Mouse (Mus musculus): ENCODE measurements around the gene Tmem160. TPM values are rescaled to one million over a fixed set of nuclear protein-coding genes. Genes with fewer than 3 reads are reported as not detected.

The Tmem160 gene
- total and polyA plus RNA-seq, 2 experiments from 2014 or later: 123 to 154 TPM

GRCm38 (mm10) chr7:16405516-16406351, 46.8 kb upstream of the Tmem160 start:
- no peaks in the 10 kb centered on the region for H3K36me3 ChIP-seq (replicated peaks; ENCODE audit: control insufficient read depth, insufficient read depth, low read length)
- ATAC-seq (ENCODE audit: insufficient read depth, low read depth) (peak; percentile 61), DNase-seq (ENCODE audit: low spot score) (peak; percentile 77)
- peak overlapping the region; percentile 38 for H3K4me2 ChIP-seq (ENCODE audit: low read depth, low read length)
- no peaks in the 10 kb centered on the region for H3K27me3 ChIP-seq (ENCODE audit: control insufficient read depth, insufficient read depth, low read length)
- no peaks in the 10 kb centered on the region for H3K9me3 ChIP-seq (replicated peaks; ENCODE audit: control insufficient read depth, low read length)
- peaks cover 32% of the 10 kb centered on the region for H3K4me1 ChIP-seq (ENCODE audit: control insufficient read depth, insufficient read depth)
- peak; percentile 17; the same call in 1 of the 2 replicates for TF ChIP-seq EP300 (IDR thresholded peaks at IDR 0.05; ENCODE audit: low read depth)
- no peak for TF ChIP-seq CTCF (IDR thresholded peaks at IDR 0.05; ENCODE audit: low read depth)
- H3K4me3 ChIP-seq (ENCODE audit: low read depth, low read length): no peak overlapping the region
- 15% methylated on average over 11 of the region's 11 CpGs for WGBS
- H3K27ac ChIP-seq (ENCODE audit: low read depth): peak overlapping the region; percentile 96
- no peak overlapping the region; the same call in 1 of the 2 replicates for H3K9ac ChIP-seq (replicated peaks; ENCODE audit: low read depth, low read length)

DNA sequence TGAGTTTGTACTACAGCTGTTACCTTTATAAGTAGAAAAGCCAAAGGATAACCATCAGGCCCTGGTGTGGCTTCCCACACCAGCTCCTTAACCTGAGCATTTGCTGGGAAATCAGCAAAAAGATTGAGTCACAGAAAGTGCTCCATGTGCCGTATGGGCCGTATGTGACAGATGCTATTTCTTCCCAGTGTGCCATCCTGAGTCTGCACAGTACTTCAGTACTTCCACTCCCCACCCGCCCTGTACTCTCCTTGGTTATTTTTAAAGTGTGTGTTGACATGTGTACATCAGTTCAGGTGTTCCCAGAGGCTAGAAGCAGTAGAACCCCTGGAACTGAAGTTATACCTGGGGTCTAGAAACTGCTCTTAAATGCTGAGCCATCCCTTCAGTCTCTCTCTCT, 45.6 kb upstream of the Tmem160 start:
- TF ChIP-seq EP300 (IDR thresholded peaks at IDR 0.05; ENCODE audit: low read depth): no peak
- TF ChIP-seq CTCF (IDR thresholded peaks at IDR 0.05; ENCODE audit: low read depth): no peak
- Histone ChIP-seq H3K9me3 (replicated peaks; ENCODE audit: control insufficient read depth, low read length) (no peaks in the 10 kb centered on the region), H3K9ac (replicated peaks; ENCODE audit: low read depth, low read length) (no peak overlapping the region), H3K4me2 (ENCODE audit: low read depth, low read length) (no peak overlapping the region), H3K4me3 (ENCODE audit: low read depth, low read length) (no peak overlapping the region), H3K4me1 (ENCODE audit: control insufficient read depth, insufficient read depth) (peaks cover 32% of the 10 kb centered on the region), H3K27me3 (ENCODE audit: control insufficient read depth, insufficient read depth, low read length) (no peaks in the 10 kb centered on the region), H3K27ac (ENCODE audit: low read depth) (no peak overlapping the region), H3K36me3 (replicated peaks; ENCODE audit: control insufficient read depth, insufficient read depth, low read length) (no peaks in the 10 kb centered on the region)
- DNase-seq (ENCODE audit: low spot score) (no peak), ATAC-seq (ENCODE audit: insufficient read depth, low read depth) (no peak)
- 71% methylated on average over 3 of the region's 3 CpGs for WGBS

DNA sequence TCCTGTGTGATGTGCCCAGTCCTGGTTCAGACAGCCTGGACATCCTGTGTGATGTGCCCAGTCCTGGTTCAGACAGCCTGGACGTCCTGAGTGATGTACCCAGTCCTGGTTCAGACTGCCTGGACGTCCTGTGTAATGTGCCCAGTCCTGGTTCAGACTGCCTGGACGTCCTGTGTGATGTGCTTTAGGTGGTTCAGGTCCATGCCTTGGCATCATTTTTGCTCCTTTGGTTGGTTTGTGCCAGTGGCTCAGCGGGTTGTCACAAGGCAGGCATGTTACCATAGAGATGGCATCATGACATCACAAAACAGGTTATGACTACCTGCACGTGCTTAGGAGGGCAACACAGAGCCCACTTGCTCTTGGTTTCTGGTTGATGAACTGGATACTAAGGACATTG, 41.5 kb upstream of the Tmem160 start:
- Histone ChIP-seq H3K4me1 (ENCODE audit: control insufficient read depth, insufficient read depth) (peaks cover 4% of the 10 kb centered on the region), H3K9ac (replicated peaks; ENCODE audit: low read depth, low read length) (no peak overlapping the region), H3K36me3 (replicated peaks; ENCODE audit: control insufficient read depth, insufficient read depth, low read length) (no peaks in the 10 kb centered on the region), H3K9me3 (replicated peaks; ENCODE audit: control insufficient read depth, low read length) (no peaks in the 10 kb centered on the region), H3K27ac (ENCODE audit: low read depth) (no peak overlapping the region), H3K4me3 (ENCODE audit: low read depth, low read length) (no peak overlapping the region), H3K27me3 (ENCODE audit: control insufficient read depth, insufficient read depth, low read length) (no peaks in the 10 kb centered on the region), H3K4me2 (ENCODE audit: low read depth, low read length) (no peak overlapping the region)
- DNase-seq (ENCODE audit: low spot score): no peak
- WGBS: 89% methylated on average over 5 of the region's 5 CpGs
- ATAC-seq (ENCODE audit: insufficient read depth, low read depth): no peak
- TF ChIP-seq EP300 (IDR thresholded peaks at IDR 0.05; ENCODE audit: low read depth) (no peak), CTCF (IDR thresholded peaks at IDR 0.05; ENCODE audit: low read depth) (no peak)

GRCm38 (mm10) chr7:16412220-16412896, 40.2 kb upstream of the Tmem160 start:
- Histone ChIP-seq H3K36me3 (replicated peaks; ENCODE audit: control insufficient read depth, insufficient read depth, low read length) (no peaks in the 10 kb centered on the region), H3K27me3 (ENCODE audit: control insufficient read depth, insufficient read depth, low read length) (no peaks in the 10 kb centered on the region), H3K9ac (replicated peaks; ENCODE audit: low read depth, low read length) (no peak overlapping the region), H3K4me1 (ENCODE audit: control insufficient read depth, insufficient read depth) (peaks cover 9% of the 10 kb centered on the region), H3K9me3 (replicated peaks; ENCODE audit: control insufficient read depth, low read length) (no peaks in the 10 kb centered on the region), H3K4me2 (ENCODE audit: low read depth, low read length) (no peak overlapping the region), H3K4me3 (ENCODE audit: low read depth, low read length) (no peak overlapping the region), H3K27ac (ENCODE audit: low read depth) (no peak overlapping the region)
- WGBS: 73% methylated on average over 8 of the region's 8 CpGs
- ATAC-seq (ENCODE audit: insufficient read depth, low read depth) (no peak), DNase-seq (ENCODE audit: low spot score) (no peak)
- TF ChIP-seq CTCF (IDR thresholded peaks at IDR 0.05; ENCODE audit: low read depth) (no peak), EP300 (IDR thresholded peaks at IDR 0.05; ENCODE audit: low read depth) (no peak)

DNA sequence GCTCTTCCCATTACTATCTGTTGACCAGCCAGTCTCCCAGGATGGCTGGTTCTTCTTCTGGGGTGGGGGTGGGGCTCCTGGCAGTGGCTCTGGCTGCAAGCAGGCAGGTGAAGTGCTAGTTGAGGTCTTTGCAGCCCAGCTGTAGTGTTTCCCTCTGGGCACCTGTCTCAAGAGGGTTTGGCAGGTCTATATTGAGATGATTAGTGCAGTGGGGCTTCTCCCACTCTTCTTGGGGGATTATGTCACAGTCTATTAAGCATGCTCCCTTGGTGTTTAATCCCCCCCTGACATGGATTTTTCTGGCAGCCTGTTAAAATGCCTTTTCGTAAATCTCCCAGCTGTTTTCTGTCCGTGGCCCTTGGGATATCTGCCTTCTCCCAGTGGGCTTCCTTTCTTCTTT, 39.6 kb upstream of the Tmem160 start:
- Histone ChIP-seq H3K9ac (replicated peaks; ENCODE audit: low read depth, low read length) (no peak overlapping the region), H3K4me3 (ENCODE audit: low read depth, low read length) (no peak overlapping the region), H3K36me3 (replicated peaks; ENCODE audit: control insufficient read depth, insufficient read depth, low read length) (no peaks in the 10 kb centered on the region), H3K27me3 (ENCODE audit: control insufficient read depth, insufficient read depth, low read length) (no peaks in the 10 kb centered on the region), H3K4me1 (ENCODE audit: control insufficient read depth, insufficient read depth) (peaks cover 11% of the 10 kb centered on the region), H3K4me2 (ENCODE audit: low read depth, low read length) (no peak overlapping the region), H3K27ac (ENCODE audit: low read depth) (no peak overlapping the region), H3K9me3 (replicated peaks; ENCODE audit: control insufficient read depth, low read length) (no peaks in the 10 kb centered on the region)
- WGBS: 83% methylated on average over 2 of the region's 2 CpGs
- DNase-seq (ENCODE audit: low spot score): no peak
- no peak for ATAC-seq (ENCODE audit: insufficient read depth, low read depth)
- TF ChIP-seq CTCF (IDR thresholded peaks at IDR 0.05; ENCODE audit: low read depth): no peak
- TF ChIP-seq EP300 (IDR thresholded peaks at IDR 0.05; ENCODE audit: low read depth): no peak

Measured in heart, postnatal 0 days (tissue).